Mouse (Mus musculus): Measurements from ENCODE around the gene Fam114a2.
A peak's percentile ranks its signal among the peaks of the same experiment; 100 is the strongest.

Fam114a2 gene

DNA sequence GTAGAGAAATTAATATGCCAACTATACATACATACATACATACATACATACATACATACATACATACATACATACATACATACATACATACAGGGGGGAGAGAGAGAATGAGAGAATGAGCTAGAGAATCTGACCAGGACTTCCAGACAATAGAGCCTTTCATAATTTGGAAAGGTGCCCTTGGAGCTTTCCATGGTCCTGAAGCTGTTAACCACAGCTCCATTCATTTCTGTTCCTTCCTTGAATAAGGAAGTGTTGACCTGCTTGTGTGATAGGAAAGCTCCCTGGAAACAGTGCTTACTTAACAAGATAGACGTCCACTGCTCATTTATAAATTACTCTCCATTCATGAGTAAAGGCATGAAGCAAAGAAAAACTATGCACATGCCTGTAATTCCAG lies 84.3 kb downstream of the Fam114a2 start:
- DNase-seq (ENCODE audit: low spot score): peak; percentile 74
